Mouse (Mus musculus) brain, adult 2 months (tissue): Measurements from ENCODE around the gene Hist1h3f.

Source experiments
- DNase-seq: peaks from one replicate; pipeline ENCODE4 v3.0.0; 2011; ENCODE audit warnings: low read depth, low spot score

Gene Hist1h3f

GRCm38 (mm10) chr13:23543965-23544786, at the start of gene Hist1h3f:
Gene Hist1h3f, plus strand, starts transcription at chr13:23544052.
- peak; percentile 97 for DNase-seq

DNA sequence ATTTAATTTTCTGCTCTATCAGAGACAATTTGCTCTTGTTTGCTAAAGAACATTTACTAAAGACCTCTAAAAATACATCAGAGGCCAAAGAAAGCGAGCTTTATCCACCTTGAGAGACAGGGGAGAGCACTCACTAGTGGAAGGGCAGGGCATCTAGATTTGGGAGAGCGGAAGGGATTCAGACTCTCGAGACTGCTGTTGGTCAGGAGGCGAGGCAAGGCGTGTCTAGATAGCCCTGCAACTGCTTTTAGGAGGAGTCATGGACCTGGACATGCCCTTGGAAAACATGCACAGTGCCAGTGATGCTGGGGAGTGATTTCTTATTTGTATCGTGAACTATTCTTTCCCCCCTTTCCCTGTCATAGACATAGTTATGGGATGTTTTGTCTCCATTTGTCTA, 48.3 kb upstream of the Hist1h3f start:
- DNase-seq: no peak

- DNase-seq: no peak
Measured at GRCm38 (mm10) chr13:23497656-23498321, 46.1 kb upstream of the Hist1h3f start.

DNA sequence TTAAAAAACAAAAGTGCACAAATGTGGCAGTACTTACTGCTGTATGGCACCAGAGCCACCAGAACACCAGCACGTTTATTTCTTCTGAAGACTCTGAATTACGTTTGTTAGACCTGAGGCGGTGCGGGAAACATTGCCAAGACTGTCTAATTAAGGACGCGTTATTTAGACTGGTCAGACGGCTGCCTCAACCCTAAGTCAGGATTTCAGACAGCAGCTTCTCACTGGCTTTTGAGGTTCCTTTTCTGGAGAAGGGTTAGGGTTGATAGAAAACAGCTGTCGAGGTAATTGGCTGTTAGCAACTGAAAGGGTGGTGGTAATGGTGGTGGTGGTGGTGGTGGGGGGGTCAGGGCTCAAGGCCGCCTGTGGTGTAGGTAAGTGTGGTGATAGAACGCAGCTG, 45.2 kb upstream of the Hist1h3f start:
- DNase-seq: no peak

GRCm38 (mm10) chr13:23499943-23500342, 43.9 kb upstream of the Hist1h3f start:
- DNase-seq: no peak

GRCm38 (mm10) chr13:23500424-23501200, 43.2 kb upstream of the Hist1h3f start:
- DNase-seq: peak; percentile 54

DNA sequence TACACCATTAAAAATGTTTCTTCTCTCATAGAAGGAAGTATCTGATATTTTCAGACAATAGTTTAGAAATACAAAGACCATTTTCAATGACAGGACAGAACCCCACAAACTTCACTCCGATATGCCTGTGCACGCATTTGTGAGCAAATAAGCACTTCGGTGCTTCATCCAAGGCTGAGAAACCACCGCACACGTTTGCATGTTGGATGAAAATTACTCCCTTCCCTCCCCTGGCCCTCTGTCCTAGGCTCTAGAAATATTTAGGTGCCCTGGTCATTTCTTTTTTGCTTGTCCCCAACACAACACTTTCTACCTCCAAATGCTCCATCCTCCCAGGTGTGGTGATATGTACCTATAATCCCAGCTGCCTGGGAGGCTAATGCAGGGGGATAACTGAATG, 42.3 kb upstream of the Hist1h3f start:
- no peak for DNase-seq

- DNase-seq: peak; percentile 22
Measured at GRCm38 (mm10) chr13:23502031-23502567, 41.8 kb upstream of the Hist1h3f start.

DNA sequence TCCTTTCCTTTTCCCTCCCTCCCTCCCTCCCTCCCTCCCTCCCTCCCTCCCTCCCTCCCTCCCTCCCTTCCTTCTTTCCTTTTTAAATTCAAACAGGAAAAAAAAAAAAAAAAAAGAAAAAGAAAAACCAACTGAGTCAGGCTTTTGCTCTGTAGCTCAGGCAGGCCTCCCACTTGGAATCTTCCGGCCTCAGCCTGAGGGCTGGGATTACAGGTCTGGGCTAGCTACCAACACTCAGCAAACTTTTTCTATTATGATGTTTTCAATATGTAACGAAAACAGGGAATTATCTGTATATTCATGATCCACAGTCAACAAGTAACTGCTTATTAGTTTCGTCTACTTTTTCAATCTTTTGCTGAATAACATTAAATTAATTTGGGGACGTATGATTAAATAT, 40.9 kb upstream of the Hist1h3f start:
- DNase-seq: no peak

- DNase-seq: peak; percentile 53
Measured at GRCm38 (mm10) chr13:23503797-23504196, 40.1 kb upstream of the Hist1h3f start.

GRCm38 (mm10) chr13:23505662-23506345, 38.0 kb upstream of the Hist1h3f start:
- no peak for DNase-seq

DNA sequence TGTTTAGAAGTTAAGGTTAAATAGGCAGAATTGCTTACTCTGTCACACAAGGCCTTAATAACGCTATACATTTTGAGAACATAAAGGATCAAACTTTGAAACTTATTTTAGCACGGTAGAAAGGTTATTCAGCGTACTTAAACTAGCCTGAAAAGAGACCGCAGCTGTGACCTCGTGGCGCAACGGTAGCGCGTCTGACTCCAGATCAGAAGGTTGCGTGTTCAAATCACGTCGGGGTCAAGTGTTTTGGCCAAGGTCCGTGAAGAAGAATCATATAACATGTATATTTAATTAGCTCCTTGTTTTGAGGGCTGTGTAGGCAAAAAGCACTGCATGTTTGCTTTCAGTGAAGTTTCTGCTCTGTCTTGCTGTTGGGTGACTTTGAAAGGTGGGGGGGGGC, 37.5 kb upstream of the Hist1h3f start:
- no peak for DNase-seq

- no peak for DNase-seq
Measured at GRCm38 (mm10) chr13:23506819-23507515, 36.9 kb upstream of the Hist1h3f start.

DNA sequence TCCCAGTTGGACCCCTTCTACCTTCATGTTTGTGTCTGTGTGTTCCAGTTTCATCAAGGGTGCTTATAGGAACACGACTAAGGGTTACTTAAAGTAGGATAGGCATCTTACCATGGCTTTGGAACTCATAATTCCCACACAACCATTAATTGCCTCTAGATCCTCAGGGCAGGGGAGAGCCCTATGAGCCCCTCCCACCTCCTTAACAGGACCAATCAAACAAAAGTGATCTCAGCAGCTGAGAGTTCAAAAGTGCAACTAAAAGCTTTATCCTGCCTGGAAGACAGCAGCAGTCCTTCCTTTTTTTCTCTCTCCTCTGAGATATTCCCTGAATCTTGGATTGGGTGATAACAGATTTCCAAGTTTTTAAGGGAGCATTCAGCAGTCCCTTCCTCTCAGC, 33.7 kb upstream of the Hist1h3f start:
- no peak for DNase-seq

DNA sequence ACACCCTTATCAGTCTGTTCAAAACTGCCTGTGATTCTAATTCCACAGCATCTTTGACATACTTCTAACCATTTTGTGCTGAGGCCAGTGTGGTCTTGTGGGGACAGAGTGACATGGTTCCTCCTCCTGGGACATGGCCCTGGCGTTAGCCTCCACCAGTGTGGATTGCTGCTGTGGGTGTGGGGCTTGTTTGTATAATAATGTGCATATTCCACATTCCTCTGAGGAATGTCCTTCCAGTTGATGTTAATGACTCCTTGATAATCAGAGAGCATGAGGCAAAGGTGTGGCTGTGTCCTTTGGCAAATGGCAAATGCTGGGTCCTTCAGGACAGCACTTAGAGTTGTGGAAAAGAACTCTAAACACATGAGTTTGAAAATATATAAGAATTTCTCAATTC, 30.3 kb upstream of the Hist1h3f start:
- DNase-seq: no peak

DNA sequence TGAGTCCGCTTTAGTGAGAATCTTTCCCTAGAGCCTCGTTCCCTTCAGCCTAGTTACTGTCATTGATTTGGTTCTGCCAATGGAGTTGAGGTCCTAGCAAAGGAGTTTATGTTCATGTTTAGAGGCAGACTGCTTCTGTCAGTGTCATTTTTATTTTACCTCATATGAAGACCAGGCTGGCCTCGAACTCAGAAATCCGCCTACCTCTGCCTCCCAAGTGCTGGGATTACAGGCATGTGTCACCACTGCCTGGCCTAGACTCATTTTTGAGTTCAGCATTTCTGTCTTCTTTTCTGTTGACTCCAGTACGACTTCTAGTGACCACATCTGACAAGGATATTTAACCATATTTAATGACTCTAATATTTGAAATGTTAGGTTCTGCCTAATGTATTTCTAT, 28.6 kb upstream of the Hist1h3f start:
- no peak for DNase-seq

DNA sequence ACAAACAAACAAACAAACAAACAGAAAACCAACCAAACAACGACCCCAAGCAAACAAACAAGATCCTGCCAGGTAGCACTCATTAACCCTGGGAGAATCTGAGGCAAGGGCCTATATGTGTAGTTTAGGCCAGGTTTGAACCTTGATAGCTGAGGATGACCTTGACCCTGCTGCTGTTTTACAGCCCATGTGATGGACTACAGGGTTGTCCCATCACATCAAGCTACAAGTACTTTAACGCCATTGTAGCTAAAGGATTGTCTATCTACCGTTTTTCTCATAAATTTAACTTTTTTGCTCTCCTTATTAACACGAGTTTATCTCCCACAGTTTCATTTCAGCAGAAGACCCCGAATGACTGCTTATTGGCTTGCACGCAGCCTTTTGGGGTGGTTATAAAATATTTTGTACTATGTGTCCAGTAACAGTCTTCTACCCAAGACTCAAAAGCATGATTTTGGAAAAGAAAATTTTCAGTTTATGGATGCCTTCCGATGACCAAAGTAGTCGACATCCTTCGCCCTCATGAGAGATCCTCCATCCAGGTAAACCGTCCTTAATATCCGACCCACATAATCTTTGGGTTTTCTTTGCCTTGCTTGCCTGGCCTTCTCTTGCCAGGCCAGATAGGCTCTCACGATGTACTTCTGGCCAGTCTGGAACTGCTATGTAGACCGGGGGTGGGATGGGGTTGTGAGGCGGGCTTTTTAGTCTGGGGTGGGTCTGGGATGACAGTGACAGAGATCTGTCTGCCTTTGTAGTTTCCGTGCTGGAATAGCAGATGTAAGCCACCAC, 27.8 kb upstream of the Hist1h3f start:
- no peak for DNase-seq

- peak; percentile 83 for DNase-seq
Measured at GRCm38 (mm10) chr13:23516822-23517602, 26.8 kb upstream of the Hist1h3f start.

DNA sequence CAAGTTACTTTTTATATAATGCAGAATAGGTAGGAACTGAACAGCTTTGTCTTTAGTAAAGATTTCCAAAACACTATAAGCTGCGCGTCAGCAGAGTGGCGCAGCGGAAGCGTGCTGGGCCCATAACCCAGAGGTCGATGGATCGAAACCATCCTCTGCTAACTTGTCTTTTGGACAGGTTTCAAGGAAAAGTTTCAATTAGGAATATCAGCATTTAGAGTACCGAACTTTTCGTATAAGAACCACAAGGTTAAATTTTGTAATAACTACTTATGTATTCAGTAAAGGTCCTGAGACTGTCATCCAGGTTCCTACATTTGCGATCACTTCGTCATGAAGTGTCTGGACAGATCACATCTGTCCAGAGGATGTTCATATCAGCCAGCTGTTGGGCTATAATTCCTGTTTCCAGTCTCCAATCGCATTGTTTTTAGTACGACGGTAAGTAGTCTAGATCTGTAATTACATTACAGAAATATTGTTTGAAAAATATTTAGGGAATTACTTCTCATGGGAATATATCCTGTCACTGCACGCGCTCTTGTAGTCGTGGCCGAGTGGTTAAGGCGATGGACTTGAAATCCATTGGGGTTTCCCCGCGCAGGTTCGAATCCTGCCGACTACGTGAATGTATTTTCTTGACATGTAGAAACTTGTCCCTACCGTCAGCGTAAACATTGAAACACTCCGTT, 26.1 kb upstream of the Hist1h3f start:
- DNase-seq: peak; percentile 88
